Mouse (Mus musculus) skeletal muscle tissue, adult 2 months (tissue): ENCODE data around the gene Tubb3.
"Not testable (repeated sequence)": the region's sequence is repeated elsewhere in the genome, so short reads cannot be mapped to it uniquely, and the experiment has no call there.

ENCODE experiments used
- DNase-seq: peaks from one replicate; pipeline ENCODE4 v3.0.0-alpha.2; 2012; ENCODE audit warnings: low read depth, low spot score

Tubb3 gene

DNA sequence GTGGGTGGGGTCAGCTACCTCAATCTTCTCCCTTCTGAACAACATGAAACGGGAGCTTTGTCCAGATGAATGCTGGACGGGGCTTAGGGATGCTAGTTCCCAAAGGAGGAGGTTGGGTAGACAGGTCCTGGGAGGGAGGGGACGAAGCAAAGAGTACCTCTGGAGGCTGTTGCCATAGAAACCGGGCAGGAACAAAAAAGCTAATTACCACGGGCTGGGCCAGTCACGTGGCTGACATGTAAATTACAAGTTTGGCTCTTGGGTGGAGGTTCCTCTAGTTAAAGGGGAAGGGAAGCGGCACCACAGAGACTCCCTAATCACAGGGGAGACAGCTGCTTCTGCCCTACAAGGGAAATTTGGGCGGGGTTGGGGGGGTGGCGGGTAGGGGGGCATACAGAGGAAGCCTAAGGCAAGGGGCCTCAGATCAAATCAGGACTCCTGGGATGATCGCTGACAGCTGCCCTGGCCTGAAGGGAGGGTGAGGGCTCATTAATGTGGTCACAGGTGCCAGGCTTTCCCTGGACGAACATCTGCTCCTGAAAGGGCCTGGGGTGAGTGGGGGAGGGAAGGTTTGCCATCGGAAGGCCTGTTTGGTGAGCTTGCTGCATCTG is 1.4 kb downstream of the Tubb3 start:
- DNase-seq, result no peak

- no peak for DNase-seq
These were observed 3.0 kb downstream of the Tubb3 start for GRCm38 (mm10) chr8:123414255-123414654.

- not testable (repeated sequence) for DNase-seq
These were observed 3.9 kb downstream of the Tubb3 start for GRCm38 (mm10) chr8:123414997-123415696.

GRCm38 (mm10) chr8:123415967-123416943 is 5.0 kb downstream of the Tubb3 start:
- DNase-seq, result no peak

- DNase-seq, result no peak
These were observed 5.8 kb downstream of the Tubb3 start for GRCm38 (mm10) chr8:123416944-123417555.

DNA sequence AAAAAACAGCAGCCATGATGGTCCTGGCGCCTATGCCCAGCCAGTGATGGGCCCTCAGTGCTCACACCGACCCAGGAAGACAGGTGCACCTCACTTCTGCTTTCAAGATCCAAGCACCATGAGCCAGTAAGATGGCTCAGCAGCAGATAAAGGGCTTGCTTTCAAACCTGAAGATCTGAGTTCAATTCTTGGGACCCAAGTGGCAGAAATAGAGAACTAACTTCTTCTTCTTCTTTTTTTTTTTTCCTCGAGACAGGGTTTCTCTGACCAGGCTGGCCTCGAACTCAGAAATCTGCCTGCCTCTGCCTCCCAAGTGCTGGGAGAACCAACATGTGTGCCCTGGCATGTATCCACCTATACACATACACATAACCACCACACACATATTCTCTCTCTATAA is 8.5 kb downstream of the Tubb3 start:
- DNase-seq, result no peak

GRCm38 (mm10) chr8:123420525-123421281 is 9.5 kb downstream of the Tubb3 start:
- no peak for DNase-seq

DNA sequence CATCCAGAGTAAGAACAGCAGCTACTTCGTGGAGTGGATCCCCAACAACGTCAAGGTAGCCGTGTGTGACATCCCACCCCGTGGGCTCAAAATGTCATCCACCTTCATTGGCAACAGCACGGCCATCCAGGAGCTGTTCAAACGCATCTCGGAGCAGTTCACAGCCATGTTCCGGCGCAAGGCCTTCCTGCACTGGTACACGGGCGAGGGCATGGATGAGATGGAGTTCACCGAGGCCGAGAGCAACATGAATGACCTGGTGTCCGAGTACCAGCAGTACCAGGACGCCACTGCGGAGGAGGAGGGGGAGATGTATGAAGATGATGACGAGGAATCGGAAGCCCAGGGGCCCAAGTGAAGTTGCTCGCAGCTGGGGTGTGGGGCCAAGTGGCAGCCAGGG is 10.1 kb downstream of the Tubb3 start:
- no peak for DNase-seq

DNA sequence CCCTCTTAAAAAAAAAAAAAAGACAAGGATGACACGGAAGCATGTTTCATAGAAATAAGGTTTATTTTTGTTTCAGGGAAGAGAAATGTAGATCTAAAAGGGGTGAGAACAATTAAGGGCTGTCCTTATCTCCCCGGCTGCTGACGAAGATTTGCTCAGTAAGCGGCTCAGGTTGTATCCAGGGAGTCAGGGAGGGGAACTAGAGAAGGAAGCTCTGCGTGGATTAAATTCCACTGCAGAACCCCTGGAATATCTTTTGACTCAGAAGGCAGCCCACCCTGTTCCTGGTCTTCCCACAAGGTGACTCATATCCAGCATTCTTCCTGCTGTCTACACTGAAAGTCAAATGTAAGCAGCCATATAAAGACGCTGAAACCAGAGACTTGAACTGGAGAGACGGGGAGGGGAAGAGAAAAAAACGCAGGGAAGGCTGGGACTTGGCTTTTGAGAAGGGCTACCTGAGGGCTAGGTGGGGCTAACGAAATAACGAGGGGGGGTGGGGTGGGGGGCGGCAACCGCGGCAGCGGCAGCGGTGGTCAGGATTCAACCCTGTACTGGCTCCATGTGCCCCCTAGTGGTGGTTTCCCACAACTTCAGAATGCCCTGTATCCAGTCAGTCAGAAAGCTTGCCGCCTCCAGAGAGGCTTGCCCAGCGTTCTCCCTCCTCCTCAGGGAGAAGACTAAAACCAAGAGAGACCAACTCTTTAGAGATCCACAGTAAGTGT is 11.0 kb downstream of the Tubb3 start:
- DNase-seq, result no peak

DNA sequence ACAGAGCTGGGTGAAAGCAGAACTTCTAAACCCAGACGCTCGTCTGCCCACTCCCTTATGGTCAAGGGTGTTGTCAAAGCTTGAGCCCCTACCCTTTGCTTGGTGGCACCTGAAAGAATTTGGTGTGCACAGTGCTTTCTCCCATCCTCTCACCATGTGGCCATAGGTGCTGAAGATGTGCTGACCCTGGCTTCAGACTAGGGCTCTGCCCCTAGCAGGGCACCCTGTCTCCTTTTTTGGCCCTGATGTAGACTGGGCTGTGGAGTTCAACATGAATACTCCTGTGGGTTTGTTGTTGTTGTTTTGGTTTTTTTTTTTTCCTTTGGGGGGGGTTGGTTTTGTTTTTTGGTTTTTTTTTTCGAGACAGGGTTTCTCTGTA is 11.5 kb downstream of the Tubb3 start:
- no peak for DNase-seq

- no peak for DNase-seq
These were observed 12.2 kb downstream of the Tubb3 start, which contains the start of gene Def8 for GRCm38 (mm10) chr8:123423441-123423840. TSS of gene Def8 (plus strand) at chr8:123423527.

DNA sequence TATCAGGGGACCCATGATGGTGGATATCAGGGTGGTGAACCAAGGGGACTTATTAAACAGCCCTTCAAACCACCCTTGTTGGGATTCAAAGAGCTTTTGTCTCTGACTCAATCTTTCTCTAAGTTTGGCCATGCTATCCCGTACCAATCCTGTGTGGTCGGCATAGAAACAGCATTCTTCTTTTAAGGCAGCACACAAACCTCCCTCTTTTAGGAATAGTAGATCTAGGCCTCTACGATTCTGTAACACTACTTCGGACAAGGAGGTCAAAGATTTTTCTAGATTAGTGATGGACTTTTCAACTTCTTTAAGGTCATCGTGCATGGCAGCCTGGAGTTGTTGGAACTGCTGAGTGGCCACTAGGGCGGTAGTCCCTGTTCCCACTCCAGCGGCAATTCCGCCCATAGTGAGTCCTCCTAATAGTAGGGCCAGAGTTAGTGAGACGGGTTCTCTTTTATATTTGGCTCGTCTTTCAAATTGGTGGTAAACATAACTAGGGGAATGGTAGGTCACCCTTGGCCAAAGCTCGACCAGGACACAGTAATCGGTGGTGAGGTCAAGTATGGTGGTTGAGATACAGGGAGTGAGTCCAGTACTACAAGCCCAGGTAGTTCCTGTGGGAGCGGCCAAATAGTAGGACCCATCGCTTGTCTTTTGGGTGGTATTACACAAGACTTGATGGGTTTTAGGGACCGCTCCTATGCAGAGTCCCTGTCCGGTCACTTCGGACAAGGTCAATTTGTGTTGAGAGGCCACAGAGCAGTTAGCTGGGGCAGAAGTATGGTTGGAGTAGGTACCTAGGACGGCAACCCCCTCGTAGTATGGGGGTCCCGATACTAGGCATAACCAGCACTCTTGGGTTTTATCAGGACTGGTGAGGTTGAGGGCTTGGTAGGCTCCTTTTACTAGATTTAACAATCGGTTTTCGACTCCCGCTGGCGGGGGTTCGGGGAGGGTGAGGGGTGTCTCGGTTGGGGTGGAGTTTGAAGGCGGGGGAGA is 15.6 kb downstream of the Tubb3 start:
- no peak for DNase-seq

GRCm38 (mm10) chr8:123427639-123428275 is 16.5 kb downstream of the Tubb3 start:
- no peak for DNase-seq

DNA sequence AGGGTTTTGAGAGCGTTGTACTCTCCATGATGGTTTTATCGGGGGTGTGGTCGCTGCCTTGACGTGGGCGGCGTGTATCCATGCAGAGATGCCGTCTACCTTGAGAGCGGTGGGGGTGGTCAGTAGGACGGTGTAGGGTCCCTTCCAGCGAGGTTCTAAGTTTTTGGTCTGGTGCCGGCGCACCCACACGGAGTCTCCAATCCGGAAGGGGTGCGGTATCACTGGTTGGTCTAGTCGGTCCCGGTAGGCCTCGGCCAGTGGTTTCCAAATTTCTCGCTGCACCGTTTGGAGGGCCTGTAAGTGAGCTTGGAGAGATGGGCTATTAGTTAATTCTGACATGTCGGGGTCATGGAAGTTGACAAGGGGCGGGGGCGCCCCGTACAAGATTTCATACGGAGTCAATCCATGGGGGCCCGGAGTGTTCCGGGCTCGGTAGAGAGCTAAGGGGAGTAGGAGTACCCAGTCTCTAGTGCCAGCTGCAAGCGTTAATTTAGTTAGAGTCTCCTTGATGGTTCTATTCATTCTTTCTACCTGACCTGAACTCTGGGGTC is 17.2 kb downstream of the Tubb3 start:
- DNase-seq, result no peak

GRCm38 (mm10) chr8:123428939-123429721 is 17.9 kb downstream of the Tubb3 start:
- no peak for DNase-seq

GRCm38 (mm10) chr8:123429722-123430013 is 18.4 kb downstream of the Tubb3 start:
- DNase-seq, result not testable (repeated sequence)

GRCm38 (mm10) chr8:123430936-123431335 is 19.7 kb downstream of the Tubb3 start:
- DNase-seq, result not testable (repeated sequence)
